Mouse (Mus musculus) ES-E14 (cell line): ENCODE results near the gene Wtap. TPM values are rescaled to one million over a fixed set of nuclear protein-coding genes. Genes with fewer than 3 reads are reported as not detected.
"Not testable (repeated sequence)": the region's sequence is repeated elsewhere in the genome, so short reads cannot be mapped to it uniquely, and the experiment has no call there.

ENCODE experiments used
- DNase-seq: peaks from one replicate; pipeline ENCODE4 v3.0.0-alpha.2; 2013; ENCODE audit warnings: low read depth, low spot score
- H3K27ac ChIP-seq: 2 replicates; pipeline ENCODE4 v1.5.1; 2012; ENCODE audit warnings: low read depth, mild to moderate bottlenecking, low read length, moderate library complexity, mixed read lengths; ENCODE audit not compliant: poor library complexity, insufficient read depth, severe bottlenecking
- H3K36me3 ChIP-seq: 2 replicates; pipeline ENCODE4 v1.6.1; 2012; ENCODE audit warnings: mild to moderate bottlenecking, low read length, moderate library complexity, mixed read lengths; ENCODE audit not compliant: control insufficient read depth, poor library complexity, insufficient read depth, severe bottlenecking
- H3K4me1 ChIP-seq, 2 experiments: fragments of 150-350 bp in 1 of 2; sonication (generic) in 1 of 2; 2 replicates each; pipeline ENCODE4 v1.6.1; 2012; ENCODE audit warnings: low read length in 2 of 2, mild to moderate bottlenecking in 1 of 2, mixed read lengths in 1 of 2; ENCODE audit not compliant: control insufficient read depth in 2 of 2, insufficient read depth in 2 of 2, poor library complexity in 1 of 2
- H3K4me3 ChIP-seq, 2 experiments: fragments of 150-350 bp in 1 of 2; sonication (generic) in 1 of 2; 2 replicates each; pipeline ENCODE4 v1.5.1; 2012; ENCODE audit warnings: low read length in 2 of 2, low read depth in 1 of 2, mild to moderate bottlenecking in 1 of 2, mixed read lengths in 1 of 2; ENCODE audit not compliant: insufficient read depth in 1 of 2, poor library complexity in 1 of 2, severe bottlenecking in 1 of 2
- H3K9ac ChIP-seq: 2 replicates; pipeline ENCODE4 v1.6.1; 2012; ENCODE audit warnings: low read depth, mild to moderate bottlenecking, low read length, mixed read lengths; ENCODE audit not compliant: poor library complexity, insufficient read depth, severe bottlenecking
- H3K9me3 ChIP-seq: fragments of 150-350 bp; sonication (generic); 2 replicates; pipeline ENCODE4 v1.6.1; 2012; ENCODE audit warnings: low read depth, mild to moderate bottlenecking, low read length; ENCODE audit not compliant: control insufficient read depth, insufficient read depth
- CHD2 ChIP-seq: IDR thresholded peaks from 2 replicates; pipeline ENCODE4 v1.6.1; 2014; ENCODE audit warnings: mild to moderate bottlenecking, low read depth, low read length, inconsistent platforms
- HCFC1 ChIP-seq: IDR thresholded peaks from 2 replicates; pipeline ENCODE4 v1.6.1; 2012; ENCODE audit warnings: low read length, inconsistent platforms, borderline replicate concordance; ENCODE audit not compliant: insufficient read depth
- MAFK ChIP-seq: IDR thresholded peaks from 2 replicates; pipeline ENCODE4 v1.6.1; 2014; ENCODE audit warnings: mild to moderate bottlenecking, low read depth, low read length, inconsistent platforms; ENCODE audit not compliant: insufficient read depth
- ZC3H11A ChIP-seq: IDR thresholded peaks from 2 replicates; pipeline ENCODE4 v1.6.1; 2012; ENCODE audit warnings: low read depth, mild to moderate bottlenecking, inconsistent platforms, low read length, borderline replicate concordance
- ZNF384 ChIP-seq: IDR thresholded peaks from 2 replicates; pipeline ENCODE4 v1.6.1; 2012; ENCODE audit warnings: low read depth, low read length, inconsistent platforms
- in situ Hi-C, 2 experiments: fragments of 600-800 bp; cut with MboI; formaldehyde crosslinking; loops; one replicate each; pipeline ENCODE4 v1.15.1; 2025; ENCODE audit warnings: low sequenced_read_pairs in 2 of 2, inconsistent platforms in 1 of 2; ENCODE audit not compliant: unreplicated experiment in 2 of 2
- total RNA-seq: library from RNA; depleted of rRNA; stranded (reverse); fragments of 300-350 nt; gene quantifications from 2 replicates; pipeline ENCODE4 v1.2.3, GENCODE M21; 2012; rRNA removed

Gene Wtap
- 83.8 and 85.6 TPM in 2 replicates for total RNA-seq

DNA sequence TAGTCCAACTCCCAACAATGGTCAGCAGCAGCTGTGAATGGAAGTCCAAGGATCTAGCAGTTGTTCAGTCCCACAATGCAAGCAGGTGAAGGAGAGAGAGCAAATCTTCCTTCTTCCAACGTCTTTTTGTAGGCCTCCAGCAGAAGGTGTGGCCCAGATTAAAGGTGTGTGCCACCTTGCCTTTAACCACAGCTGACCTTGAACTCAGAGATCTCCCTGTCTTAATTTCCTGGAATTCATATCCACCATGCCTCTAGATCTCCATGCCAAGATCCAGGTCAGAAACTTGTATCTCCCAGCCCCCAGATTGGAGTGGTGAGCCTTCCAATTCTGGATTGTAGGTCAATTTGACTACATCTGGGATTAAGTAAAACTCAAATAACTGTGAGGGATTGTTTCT, at the start of gene Wtap:
Gene Wtap, minus strand, starts transcription at position 101 of the 400 bp plus-strand sequence.
- in situ Hi-C loops = no loop called here
- Histone ChIP-seq H3K4me1 (peaks cover 8 to 15% of the 10 kb centered on the region in 2 experiments), H3K9me3 (no peaks in the 10 kb centered on the region), H3K27ac (peak within 1 kb of the TSS; percentile 98; the same call in 1 of the 2 replicates), H3K36me3 (no peaks in the 10 kb centered on the region), H3K9ac (peak within 1 kb of the TSS; percentile 100; the same call in 1 of the 2 replicates), H3K4me3 (peak within 1 kb of the TSS; percentile 81 to 100)
- no peak for DNase-seq
- no peak for TF ChIP-seq ZNF384
- no peak for TF ChIP-seq CHD2
- TF ChIP-seq ZC3H11A = no peak
- TF ChIP-seq MAFK = no peak
- TF ChIP-seq HCFC1 = no peak

DNA sequence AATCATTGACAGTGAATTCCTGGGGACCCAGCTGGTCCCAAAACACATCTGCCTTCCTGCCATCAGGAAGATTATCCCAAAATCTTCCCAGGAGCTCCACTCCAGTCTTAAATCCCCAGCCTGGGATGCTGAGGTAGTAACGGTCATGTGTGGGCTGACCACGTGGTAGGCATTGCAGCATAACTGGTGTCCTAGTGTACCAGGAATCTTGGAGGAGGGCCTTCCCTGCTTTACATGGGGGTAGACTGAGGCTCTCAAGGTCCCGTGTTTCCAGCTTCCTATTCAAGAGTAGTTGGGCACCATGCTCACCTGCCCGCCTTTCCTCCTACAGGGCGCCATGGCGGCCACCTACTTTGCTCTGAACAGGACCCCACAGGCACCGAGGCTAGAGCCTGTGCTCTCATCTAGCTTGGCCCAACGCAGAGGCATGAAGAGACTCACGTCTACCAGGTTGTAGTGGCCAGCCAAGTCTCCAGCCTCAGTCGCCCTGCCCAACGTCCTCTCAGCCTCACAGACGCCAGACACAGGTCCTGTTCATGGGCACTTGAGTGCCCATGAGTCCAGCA, 42.7 kb upstream of the Wtap start:
- in situ Hi-C loops = not testable (repeated sequence)

DNA sequence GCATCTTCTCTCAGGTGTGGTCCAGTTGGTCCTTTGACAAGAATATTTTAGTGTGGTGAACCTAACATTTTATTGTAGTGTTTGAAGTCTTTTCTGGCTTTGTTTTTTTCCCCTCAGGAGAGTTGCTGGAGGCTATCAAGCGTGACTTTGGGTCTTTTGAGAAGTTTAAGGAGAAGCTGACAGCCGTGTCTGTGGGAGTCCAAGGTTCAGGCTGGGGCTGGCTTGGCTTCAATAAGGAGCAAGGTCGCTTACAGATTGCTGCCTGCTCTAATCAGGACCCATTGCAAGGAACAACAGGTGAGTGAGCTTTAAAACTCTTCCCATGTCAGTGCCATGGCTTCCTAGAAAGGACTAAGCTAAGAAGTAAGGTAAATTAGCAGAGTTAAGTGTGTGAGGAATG, 19.3 kb upstream of the Wtap start:
- Histone ChIP-seq H3K4me1 (no peaks in the 10 kb centered on the region; a peak in 1 of 4 replicates), H3K9me3 (no peaks in the 10 kb centered on the region), H3K4me3 (no peak overlapping the region), H3K27ac (no peak overlapping the region), H3K36me3 (peaks cover 27% of the 10 kb centered on the region), H3K9ac (no peak overlapping the region)
- TF ChIP-seq HCFC1 (no peak), ZNF384 (no peak), CHD2 (no peak), ZC3H11A (no peak), MAFK (no peak)
- DNase-seq = no peak
- in situ Hi-C loops = no loop called here

More for the DNA sequence above, 42.7 kb upstream of the Wtap start:
- not testable (repeated sequence) for H3K27ac ChIP-seq, DNase-seq, H3K4me3 ChIP-seq, H3K9ac ChIP-seq, H3K9me3 ChIP-seq, H3K36me3 ChIP-seq, H3K4me1 ChIP-seq

GRCm38 (mm10) chr17:13009887-13010286, 15.9 kb upstream of the Wtap start:
- Histone ChIP-seq H3K9ac (no peak overlapping the region), H3K27ac (no peak overlapping the region), H3K36me3 (peaks cover 21% of the 10 kb centered on the region), H3K4me3 (no peak overlapping the region), H3K4me1 (no peaks in the 10 kb centered on the region; a peak in 1 of 4 replicates), H3K9me3 (no peaks in the 10 kb centered on the region)
- no peak for DNase-seq
- in situ Hi-C loops = no loop called here
- TF ChIP-seq MAFK (peak; percentile 92), ZNF384 (no peak)

GRCm38 (mm10) chr17:13008528-13008927, 14.6 kb upstream of the Wtap start:
- H3K9me3 ChIP-seq = no peaks in the 10 kb centered on the region
- TF ChIP-seq ZNF384 = no peak
- no peak for TF ChIP-seq ZC3H11A

More at GRCm38 (mm10) chr17:13008528-13008927, 14.6 kb upstream of the Wtap start:
- Histone ChIP-seq H3K27ac (no peak overlapping the region), H3K9ac (peak overlapping the region; percentile 77), H3K4me1 (peaks cover 0 to 4% of the 10 kb centered on the region in 2 experiments; a peak in 2 of 4 replicates), H3K36me3 (peaks cover 12% of the 10 kb centered on the region), H3K4me3 (peak overlapping the region; percentile 70 to 83)
- DNase-seq = no peak
- in situ Hi-C loops = no loop called here
